Mouse (Mus musculus) ES-E14 (cell line): Measurements from ENCODE around the gene Wdhd1. TPM values are rescaled to one million over a fixed set of nuclear protein-coding genes. Genes with fewer than 3 reads are reported as not detected.
A peak's percentile ranks its signal among the peaks of the same experiment; 100 is the strongest.

Experiments used
- DNase-seq: peaks from one replicate; pipeline ENCODE4 v3.0.0-alpha.2; 2013; ENCODE audit warnings: low read depth, low spot score
- H3K27ac ChIP-seq: 2 replicates; pipeline ENCODE4 v1.5.1; 2012; ENCODE audit warnings: low read depth, mild to moderate bottlenecking, low read length, moderate library complexity, mixed read lengths; ENCODE audit not compliant: poor library complexity, insufficient read depth, severe bottlenecking
- H3K36me3 ChIP-seq: 2 replicates; pipeline ENCODE4 v1.6.1; 2012; ENCODE audit warnings: mild to moderate bottlenecking, low read length, moderate library complexity, mixed read lengths; ENCODE audit not compliant: control insufficient read depth, poor library complexity, insufficient read depth, severe bottlenecking
- H3K4me1 ChIP-seq, 2 experiments: fragments of 150-350 bp in 1 of 2; sonication (generic) in 1 of 2; 2 replicates each; pipeline ENCODE4 v1.6.1; 2012; ENCODE audit warnings: low read length in 2 of 2, mild to moderate bottlenecking in 1 of 2, mixed read lengths in 1 of 2; ENCODE audit not compliant: control insufficient read depth in 2 of 2, insufficient read depth in 2 of 2, poor library complexity in 1 of 2
- H3K4me3 ChIP-seq, 2 experiments: fragments of 150-350 bp in 1 of 2; sonication (generic) in 1 of 2; 2 replicates each; pipeline ENCODE4 v1.5.1; 2012; ENCODE audit warnings: low read length in 2 of 2, low read depth in 1 of 2, mild to moderate bottlenecking in 1 of 2, mixed read lengths in 1 of 2; ENCODE audit not compliant: insufficient read depth in 1 of 2, poor library complexity in 1 of 2, severe bottlenecking in 1 of 2
- H3K9ac ChIP-seq: 2 replicates; pipeline ENCODE4 v1.6.1; 2012; ENCODE audit warnings: low read depth, mild to moderate bottlenecking, low read length, mixed read lengths; ENCODE audit not compliant: poor library complexity, insufficient read depth, severe bottlenecking
- H3K9me3 ChIP-seq: fragments of 150-350 bp; sonication (generic); 2 replicates; pipeline ENCODE4 v1.6.1; 2012; ENCODE audit warnings: low read depth, mild to moderate bottlenecking, low read length; ENCODE audit not compliant: control insufficient read depth, insufficient read depth
- CHD2 ChIP-seq: IDR thresholded peaks from 2 replicates; pipeline ENCODE4 v1.6.1; 2014; ENCODE audit warnings: mild to moderate bottlenecking, low read depth, low read length, inconsistent platforms
- HCFC1 ChIP-seq: IDR thresholded peaks from 2 replicates; pipeline ENCODE4 v1.6.1; 2012; ENCODE audit warnings: low read length, inconsistent platforms, borderline replicate concordance; ENCODE audit not compliant: insufficient read depth
- MAFK ChIP-seq: IDR thresholded peaks from 2 replicates; pipeline ENCODE4 v1.6.1; 2014; ENCODE audit warnings: mild to moderate bottlenecking, low read depth, low read length, inconsistent platforms; ENCODE audit not compliant: insufficient read depth
- ZC3H11A ChIP-seq: IDR thresholded peaks from 2 replicates; pipeline ENCODE4 v1.6.1; 2012; ENCODE audit warnings: low read depth, mild to moderate bottlenecking, inconsistent platforms, low read length, borderline replicate concordance
- ZNF384 ChIP-seq: IDR thresholded peaks from 2 replicates; pipeline ENCODE4 v1.6.1; 2012; ENCODE audit warnings: low read depth, low read length, inconsistent platforms
- in situ Hi-C, 2 experiments: fragments of 600-800 bp; cut with MboI; formaldehyde crosslinking; loops; one replicate each; pipeline ENCODE4 v1.15.1; 2025; ENCODE audit warnings: low sequenced_read_pairs in 2 of 2, inconsistent platforms in 1 of 2; ENCODE audit not compliant: unreplicated experiment in 2 of 2
- total RNA-seq: library from RNA; depleted of rRNA; stranded (reverse); fragments of 300-350 nt; gene quantifications from 2 replicates; pipeline ENCODE4 v1.2.3, GENCODE M21; 2012

The Wdhd1 gene
- total RNA-seq, 1 experiment: 22.0 TPM

DNA sequence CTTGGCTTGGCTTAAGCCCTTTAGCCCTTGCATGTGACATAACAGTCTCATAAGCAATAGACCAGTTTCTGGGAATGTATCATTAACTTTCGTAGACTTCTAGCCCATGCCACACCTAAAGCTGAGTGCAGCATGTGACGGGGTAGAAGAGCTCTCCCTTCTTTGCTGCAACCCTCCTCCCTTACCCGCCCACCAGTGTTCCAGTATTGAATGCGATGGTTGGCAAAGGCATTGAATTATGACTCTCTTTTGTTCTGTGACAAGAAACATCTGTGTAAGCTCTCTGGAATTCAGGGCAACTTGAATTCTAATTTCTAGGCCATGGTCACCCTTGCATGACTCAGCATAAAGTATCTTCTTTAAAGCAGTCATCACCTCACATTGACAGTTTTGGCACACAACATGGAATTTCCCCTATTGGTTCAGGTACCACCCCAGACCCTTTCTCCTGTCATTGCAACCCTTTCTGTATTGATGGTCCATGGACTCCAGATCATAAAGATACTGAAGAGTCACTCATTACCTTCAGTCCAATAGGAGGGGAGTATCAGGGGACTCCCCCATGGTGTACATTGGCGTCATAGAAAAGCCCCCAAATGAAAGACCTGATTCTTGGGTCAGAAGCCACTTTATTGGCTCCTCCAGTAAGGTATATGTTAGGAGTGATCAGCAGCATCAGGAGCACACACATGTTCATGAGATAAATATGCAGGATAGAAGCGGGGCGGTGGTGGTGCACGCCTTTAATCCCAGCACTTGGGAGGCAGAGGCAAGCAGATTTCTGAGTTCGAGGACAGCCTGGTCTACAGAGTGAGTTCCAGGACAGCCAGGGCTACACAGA, 57.7 kb downstream of the Wdhd1 start:
- no peak overlapping the region for H3K27ac ChIP-seq

DNA sequence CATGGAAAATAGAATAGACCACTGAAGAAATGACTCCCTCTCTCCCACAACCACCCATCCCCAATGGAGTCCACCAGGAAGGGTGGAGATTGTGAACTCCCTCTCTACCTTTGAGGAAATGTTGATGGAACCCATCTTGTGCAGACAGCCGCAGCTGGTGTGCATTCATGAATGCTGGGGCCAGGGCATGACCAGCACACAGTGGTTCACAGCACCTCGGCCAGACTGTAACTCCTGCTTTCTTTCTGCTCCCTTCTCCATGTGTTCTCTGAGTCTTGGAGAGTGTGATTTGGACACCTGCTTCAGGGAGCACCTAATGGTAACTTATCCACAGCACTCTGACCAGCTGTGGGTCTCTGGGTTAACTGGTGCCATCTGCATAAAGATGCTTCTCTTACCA, 60.1 kb downstream of the Wdhd1 start:
- no peak for TF ChIP-seq HCFC1
- no peak for TF ChIP-seq CHD2
- no peak for TF ChIP-seq ZNF384
- no peak for TF ChIP-seq MAFK
- TF ChIP-seq ZC3H11A: no peak
- Histone ChIP-seq H3K9me3 (no peaks in the 10 kb centered on the region), H3K4me3 (no peak overlapping the region), H3K9ac (no peak overlapping the region), H3K36me3 (no peaks in the 10 kb centered on the region), H3K4me1 (no peaks in the 10 kb centered on the region), H3K27ac (no peak overlapping the region)
- DNase-seq: no peak
- in situ Hi-C loops: no loop called here

More for the DNA sequence above, 57.7 kb downstream of the Wdhd1 start:
- TF ChIP-seq MAFK (peak; percentile 62; the same call in 1 of the 2 replicates), ZC3H11A (no peak), CHD2 (no peak)
- DNase-seq: no peak
- no peaks in the 10 kb centered on the region for H3K36me3 ChIP-seq
- H3K9me3 ChIP-seq: no peaks in the 10 kb centered on the region
- H3K9ac ChIP-seq: no peak overlapping the region
- in situ Hi-C loops: no loop called here
- H3K4me1 ChIP-seq: peaks cover 0 to 2% of the 10 kb centered on the region in 2 experiments; a peak in 1 of 4 replicates
- H3K4me3 ChIP-seq: no peak overlapping the region

DNA sequence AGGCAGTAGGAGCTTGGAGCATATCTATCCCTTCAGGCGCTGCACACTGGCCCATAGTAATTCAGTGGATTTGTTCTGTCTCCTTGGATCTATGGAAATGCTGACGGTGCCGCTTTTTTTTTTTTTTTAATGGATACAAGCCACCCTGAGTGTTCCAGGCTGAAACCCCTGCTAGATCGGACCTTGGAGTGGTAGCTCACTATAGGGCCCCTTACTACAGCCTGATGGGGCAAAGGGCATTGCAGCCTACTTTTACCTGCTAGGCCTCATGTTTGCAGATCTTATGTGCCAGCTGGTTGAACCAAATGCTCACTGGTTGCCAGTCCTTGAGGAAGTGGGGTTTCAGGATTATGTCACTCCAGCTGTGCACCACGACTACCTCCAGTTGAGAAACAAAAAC, 62.3 kb downstream of the Wdhd1 start:
- no peak for TF ChIP-seq ZNF384
- Histone ChIP-seq H3K27ac (no peak overlapping the region), H3K36me3 (no peaks in the 10 kb centered on the region), H3K9me3 (no peaks in the 10 kb centered on the region), H3K9ac (no peak overlapping the region), H3K4me3 (no peak overlapping the region), H3K4me1 (no peaks in the 10 kb centered on the region)
- in situ Hi-C loops: no loop called here
- DNase-seq: no peak

DNA sequence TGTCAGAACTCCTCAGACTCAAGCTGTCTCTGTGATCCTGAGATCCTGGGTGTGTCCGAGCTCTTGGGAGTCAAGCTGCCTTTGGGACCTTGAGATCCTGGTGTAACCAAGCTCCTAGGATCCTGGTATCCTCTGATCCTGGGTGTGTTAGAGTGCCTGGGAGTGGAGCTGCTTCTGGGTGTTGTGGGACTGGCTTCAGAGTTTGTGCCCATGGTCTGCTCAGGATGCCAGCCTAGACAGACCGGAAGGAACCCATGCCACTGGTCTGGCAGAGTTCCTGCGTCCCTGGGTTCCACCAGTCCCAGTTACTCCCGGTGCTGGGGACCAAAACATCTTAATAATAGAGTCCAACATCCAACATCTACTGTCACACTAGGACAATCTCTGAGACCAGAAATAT, 63.4 kb downstream of the Wdhd1 start:
- H3K36me3 ChIP-seq: no peaks in the 10 kb centered on the region
- no peak overlapping the region for H3K4me3 ChIP-seq
- no peaks in the 10 kb centered on the region for H3K9me3 ChIP-seq
- TF ChIP-seq MAFK (no peak), ZC3H11A (no peak), ZNF384 (no peak), CHD2 (no peak), HCFC1 (no peak)
- H3K4me1 ChIP-seq: no peaks in the 10 kb centered on the region
- no peak for DNase-seq
- in situ Hi-C loops: no loop called here
- no peak overlapping the region for H3K9ac ChIP-seq
- H3K27ac ChIP-seq: no peak overlapping the region

DNA sequence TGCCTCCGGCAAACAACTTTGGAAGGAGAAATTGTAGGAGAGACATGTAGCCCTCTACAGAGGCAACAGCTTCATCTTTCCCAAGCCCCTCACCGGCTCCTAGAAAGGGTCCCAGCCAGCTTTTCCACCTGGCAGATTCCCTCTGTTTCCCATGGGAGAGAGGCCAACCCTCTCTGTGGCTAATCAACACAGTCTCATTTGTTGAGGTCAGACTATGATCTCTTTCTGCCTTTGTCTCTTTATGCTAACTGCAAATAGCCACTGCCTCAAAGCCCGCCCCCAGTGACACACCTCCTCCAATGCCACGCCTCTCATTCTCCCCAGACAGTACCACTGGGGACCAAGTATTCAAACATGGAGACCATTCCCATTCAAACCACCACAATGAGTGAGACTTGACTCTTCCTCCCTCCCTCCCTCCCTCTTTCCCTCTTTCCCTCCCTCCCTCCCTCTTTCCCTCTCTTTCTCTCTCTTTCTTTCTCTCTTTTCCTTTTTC, 66.9 kb downstream of the Wdhd1 start:
- H3K9me3 ChIP-seq: no peaks in the 10 kb centered on the region
- in situ Hi-C loops: no loop called here
- H3K4me3 ChIP-seq: no peak overlapping the region
- H3K9ac ChIP-seq: no peak overlapping the region
- H3K27ac ChIP-seq: no peak overlapping the region
- no peak for DNase-seq
- TF ChIP-seq ZNF384: no peak
- no peak for TF ChIP-seq MAFK
- no peak for TF ChIP-seq ZC3H11A
- no peaks in the 10 kb centered on the region for H3K36me3 ChIP-seq
- no peaks in the 10 kb centered on the region for H3K4me1 ChIP-seq
